Mouse (Mus musculus) natural killer cell, adult 2 months (primary cell): ENCODE results near the gene Wdr26.

Experiments used
- DNase-seq, 2 experiments: peaks; one replicate each; pipeline ENCODE4 v3.0.0; 2022; ENCODE audit warnings: low spot score in 2 of 2

Wdr26 gene

DNA sequence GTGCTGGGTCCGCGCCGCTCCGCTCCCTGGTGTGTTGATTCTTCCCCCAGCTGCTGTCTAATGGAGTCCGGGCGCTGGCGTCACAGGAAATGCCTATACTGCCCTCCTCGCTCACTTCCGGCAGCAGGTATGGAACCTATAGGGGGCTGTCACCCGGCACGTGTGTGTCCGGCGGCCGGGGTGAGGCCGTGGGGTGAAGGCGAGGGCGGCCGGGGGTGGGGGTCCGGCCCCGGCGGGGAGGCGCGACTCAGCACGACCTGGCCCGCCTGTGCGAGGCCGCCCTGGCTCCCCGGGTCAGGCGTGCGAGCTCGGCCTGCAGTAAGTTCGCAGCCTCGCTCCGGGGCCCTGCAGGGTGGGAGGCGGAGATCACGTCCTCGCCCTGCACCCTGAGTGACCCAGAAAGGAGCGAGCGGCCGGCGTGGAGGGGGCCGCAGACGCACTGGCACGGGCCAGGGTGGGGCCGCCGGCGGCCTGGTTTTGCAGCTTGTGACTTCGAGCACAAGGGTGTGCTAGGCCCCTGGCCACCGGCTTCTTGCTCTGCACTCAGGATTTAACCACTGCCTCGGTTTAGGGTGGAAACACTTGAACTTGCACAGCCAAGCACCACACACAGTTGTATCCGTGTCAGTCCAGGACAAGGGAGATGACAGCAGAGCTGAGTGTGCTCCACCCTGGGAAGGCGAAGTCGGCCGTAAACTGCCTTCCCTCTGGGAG, at the start of gene Wdr26:
TSS of gene Wdr26 (minus strand) at position 82 of the 714 bp plus-strand sequence.
- DNase-seq: peak; percentile 81 to 84

DNA sequence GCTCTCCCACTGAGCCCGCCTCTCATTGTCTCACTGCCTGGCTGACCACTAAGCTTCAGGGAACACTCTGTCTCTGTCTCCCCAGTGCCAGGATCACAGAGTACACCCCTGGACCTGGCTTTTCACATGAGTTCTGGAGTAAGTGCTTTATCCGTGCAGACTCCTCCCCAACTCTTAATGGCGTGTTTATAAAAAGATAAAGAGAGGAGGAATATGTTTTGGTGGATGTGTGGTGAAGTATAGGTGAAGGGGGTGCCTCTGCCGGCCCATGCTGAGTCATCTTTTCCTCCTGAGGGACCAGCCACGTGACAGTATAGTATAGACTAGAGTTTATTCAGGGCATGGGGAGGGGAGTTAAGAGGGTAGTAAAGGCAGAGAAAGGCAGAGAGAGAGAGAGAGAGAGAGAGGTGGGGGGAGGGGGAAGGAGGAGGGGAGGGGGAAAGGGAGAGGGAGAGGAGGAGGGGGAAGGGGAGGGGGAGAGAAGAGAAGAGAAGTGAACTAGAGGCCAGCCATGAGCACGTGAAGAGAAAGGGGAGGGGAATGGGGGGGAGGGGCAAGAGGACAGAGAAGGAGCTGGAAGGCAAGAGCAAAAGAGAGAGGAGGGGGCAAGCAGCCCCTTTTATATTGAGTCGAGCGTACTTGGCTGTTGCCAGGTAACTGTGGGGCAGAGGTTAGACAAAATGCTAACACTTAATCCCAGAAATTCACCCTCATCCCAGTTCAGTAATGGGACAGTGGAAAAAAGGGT, 49.3 kb upstream of the Wdr26 start:
- DNase-seq: no peak

DNA sequence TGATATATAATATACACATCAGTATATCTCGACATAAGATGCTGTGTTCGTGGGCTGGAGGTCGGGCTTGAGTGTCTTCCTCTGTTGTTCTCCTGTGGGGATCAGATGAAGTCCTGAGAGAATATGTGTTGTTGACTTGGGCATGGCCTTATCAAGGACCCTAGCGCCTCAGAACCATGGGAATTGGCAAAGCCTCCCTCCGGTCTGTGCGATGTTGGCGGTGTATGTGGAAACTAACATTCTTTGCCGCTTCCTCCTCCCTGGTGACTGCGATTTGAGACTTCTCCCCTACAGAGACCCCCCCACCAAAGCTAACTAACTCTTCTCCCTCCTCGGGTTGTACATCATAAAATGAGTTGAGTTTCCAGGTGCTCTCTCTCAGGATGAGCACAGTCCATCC, 48.6 kb upstream of the Wdr26 start:
- no peak for DNase-seq

DNA sequence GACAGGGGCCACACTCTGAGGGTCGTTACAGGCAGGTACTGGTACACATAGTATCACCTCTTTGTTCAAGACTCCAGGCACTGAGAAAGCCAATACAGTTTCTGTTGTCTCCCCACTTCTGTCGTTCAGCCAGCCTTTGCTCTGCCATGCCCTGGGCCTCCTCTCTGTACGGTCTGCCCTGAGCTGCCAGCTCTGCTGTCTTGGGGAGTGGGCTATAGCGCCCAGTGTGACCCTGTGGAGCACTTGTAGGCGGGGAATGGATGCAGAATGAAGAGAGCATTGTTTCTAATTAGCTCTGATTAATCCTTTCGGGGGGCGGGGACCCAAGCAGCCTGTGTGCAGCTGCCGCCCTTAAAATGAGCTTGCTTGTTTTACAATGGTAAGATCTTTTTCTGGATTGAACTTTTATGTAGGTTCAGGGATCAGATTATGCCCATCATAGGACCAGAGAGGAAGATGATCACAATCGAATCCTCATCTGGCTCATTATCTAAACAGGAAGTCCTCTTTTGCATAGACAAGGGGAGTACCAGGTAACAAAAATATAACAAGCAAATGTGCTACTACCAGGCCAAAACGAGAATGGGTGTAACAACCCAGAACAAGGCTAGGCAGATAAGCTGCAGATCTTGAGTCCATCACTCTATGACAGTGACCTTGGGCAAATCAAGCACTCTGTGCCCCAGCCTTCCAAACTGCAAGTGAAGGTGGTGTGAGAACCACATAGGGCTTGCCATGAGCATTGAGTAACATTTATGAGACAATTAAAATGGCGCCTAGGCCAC, 48.0 kb upstream of the Wdr26 start:
- no peak for DNase-seq

DNA sequence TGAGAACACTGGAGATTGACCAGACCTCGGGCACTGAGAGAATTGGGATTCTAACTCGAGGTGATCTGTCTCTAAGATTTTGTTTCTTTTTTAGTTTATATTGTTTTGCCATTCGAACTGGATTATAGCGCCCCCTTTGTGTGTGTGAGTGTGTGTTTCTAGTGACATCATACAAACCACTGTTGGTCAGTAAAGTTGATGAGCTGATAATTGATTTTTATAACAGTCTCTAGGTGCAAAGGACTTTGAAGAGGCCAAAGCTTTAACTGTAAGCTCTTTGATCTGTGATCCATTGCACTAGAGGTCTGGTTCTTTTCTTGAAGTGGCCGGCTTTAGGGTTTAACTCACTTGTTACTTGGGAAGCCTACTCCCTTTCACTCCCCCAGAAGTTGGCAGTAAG, 47.3 kb upstream of the Wdr26 start:
- no peak for DNase-seq

DNA sequence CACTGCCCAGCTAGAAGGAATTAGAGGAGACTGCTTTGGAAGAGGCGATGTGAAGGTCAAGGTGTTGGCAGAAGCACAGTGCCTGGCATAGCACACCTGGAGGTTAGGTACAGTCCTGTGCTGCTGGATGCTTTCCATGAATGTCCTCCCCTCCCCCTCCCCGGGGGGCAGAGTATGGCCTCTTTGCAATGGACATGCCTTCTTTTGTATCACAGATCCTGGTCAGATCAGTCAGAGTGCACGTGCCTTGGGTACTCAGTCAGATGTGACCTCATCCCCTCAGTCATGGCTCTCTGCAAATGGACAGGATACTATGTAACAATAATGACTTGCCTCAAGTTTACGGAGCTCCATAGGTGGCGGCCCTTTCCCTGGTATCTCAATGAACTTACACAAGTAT, 46.8 kb upstream of the Wdr26 start:
- no peak for DNase-seq

DNA sequence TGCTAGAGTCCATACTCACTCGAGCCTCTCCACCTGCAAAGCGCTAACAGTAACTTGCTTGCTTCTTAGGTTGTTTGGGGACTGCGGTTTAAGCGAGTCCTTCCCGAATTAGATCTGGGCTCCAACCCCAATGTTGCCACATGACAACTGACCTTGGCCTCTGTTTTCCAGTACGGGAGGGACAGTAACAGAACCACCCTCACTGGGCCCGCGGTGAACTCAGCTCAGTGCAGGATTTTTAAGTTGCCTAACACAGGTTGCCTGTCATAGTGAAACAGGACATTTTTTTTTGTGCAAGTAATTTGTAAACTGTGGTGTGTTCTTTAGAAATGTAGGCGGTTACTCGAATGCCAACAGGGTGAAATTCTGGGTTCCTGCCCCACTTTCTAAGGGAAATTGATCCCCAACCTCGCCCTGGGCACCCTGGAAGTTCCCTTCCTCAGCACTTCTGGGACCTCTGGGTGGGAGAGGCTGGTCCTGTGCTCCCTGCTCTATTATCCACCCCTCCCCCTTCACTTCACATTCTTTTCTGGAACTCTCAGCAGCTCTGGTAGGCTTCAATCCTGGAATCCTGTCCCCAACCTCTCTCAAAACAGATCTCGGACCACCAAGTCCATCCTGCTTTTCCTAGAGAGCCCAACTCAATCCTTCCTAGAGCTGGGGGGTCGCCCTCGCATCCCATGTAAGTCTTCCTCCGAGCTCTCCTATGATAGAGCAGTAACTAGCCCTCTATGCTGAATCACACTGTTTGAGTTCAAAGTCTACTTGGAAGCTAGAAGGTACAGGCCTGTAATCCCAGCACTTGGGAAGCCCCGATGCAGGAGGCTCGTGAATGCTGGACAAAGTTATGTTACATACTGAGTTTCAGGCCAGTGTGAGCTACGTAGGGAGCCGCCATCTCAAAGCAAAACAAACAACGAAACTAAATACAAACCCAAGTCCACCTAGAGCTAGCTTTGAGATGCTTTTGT, 46.1 kb upstream of the Wdr26 start:
- DNase-seq: no peak

DNA sequence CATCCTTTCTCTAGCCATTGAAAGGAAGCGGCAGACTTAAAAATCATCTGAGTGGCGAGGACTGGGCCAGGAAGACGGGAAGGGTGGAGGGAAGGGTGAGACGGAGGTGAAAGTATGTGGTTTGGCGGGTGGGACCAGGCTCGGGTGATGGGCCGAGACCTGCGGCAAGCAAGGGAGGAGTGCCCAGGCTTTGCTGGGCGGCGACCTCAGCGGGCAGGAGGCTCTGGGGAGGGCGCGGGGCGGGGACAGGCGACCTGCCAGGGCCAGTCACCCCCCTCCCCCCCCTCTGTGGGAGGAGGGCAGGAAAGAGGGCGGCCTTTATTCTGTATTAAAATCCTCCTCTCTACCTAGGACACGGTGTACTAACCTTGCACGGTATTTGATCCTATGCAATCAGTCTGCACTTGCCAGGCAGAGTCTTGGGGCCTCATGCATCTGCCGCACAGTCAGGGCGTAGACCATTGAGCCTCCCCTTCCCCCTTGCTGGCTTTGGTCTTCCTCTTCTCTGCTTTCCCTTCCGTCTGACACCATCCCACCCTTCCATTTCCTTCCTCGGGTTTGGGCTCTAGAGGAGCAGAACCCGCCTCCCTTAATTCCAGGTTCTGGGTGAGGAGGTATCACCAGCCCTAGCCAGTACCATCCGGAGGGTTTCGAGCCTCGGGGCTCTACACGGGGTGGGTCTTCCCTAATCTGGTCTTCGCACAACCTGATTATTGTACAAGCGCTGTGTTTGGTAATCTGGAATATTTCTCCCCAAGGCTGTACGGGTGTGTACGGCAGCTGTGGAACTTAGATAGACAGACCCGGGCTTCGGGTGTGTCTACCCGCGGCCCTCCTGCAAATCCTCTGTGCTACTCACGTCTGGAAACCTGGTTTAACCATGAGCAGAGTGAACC, 45.1 kb upstream of the Wdr26 start:
- peak; percentile 77 to 81 for DNase-seq

DNA sequence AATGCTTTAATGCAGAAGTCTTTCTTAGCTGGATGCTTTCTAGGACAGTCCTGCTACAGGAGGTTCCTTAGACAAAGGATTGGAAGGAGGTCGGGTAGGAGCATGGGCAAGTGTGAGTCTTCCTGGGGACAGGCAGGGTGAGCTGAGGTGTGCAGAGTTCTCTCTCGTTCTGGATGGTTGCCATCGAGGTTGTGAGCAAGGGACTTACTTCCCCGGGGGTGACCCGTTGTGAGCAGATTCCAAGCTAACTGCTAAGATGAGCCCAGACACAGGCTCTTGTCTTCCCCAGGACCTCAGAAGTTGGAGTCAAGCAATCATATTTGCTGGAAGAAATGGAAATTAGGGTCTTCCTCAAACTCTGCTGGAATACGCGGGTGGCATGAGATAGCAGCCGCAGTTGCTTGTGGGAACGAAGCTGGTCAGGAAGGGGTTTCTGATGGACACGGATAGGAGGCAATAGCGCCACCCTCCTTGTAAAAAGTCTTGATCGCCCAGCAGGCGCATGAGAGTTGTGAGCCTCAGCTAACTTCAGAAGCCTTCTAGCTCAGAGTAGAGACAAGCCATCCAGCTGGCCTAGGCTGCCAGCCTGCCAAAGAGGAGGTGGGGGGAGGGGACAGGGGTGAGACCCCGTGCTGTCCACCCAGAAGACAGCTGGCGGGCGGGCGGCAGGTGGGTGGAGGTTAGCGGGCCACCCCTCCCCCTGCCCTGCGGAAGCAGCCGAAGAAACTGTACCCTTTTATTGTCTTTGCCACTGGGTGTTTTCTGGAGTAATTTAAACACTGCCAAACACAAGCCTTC, 44.3 kb upstream of the Wdr26 start:
- DNase-seq: no peak

DNA sequence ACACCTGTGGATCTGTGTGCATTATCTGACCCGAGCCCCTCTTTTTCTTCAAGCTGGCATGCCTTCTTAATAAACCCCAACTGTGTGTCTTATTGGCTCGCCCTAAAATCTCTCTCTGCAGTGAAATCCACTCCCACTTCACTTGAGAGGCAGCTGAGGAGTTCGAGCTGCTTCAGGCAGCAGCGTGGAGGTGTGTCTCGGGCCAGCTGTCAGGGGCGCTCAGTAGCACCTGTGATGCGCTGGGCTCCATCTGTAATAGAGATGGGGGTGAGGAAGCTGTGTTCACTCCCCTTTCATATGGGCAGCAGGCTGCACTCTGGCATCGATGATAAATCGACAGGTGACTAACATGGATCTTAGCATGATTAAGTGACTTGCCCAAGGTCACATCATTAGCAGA, 43.6 kb upstream of the Wdr26 start:
- no peak for DNase-seq

DNA sequence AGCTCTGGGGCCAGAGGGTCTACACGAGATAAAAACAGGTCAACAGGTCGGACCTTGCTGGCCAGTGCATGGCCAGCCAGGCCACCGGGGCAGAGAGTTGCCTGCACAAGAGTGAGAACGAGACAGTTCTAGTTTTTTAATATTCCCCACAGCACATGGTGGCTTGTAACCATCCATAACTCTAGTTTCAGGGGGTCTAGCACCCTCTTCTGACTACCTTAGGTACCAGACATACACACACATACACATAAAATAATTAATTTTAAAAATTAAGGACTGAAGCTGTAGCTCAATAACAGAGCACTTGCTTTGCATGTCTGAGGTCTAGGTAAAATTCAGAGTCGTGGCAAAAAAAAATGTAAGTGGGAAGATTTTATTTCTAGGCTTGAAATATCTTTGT, 39.8 kb upstream of the Wdr26 start:
- no peak for DNase-seq

DNA sequence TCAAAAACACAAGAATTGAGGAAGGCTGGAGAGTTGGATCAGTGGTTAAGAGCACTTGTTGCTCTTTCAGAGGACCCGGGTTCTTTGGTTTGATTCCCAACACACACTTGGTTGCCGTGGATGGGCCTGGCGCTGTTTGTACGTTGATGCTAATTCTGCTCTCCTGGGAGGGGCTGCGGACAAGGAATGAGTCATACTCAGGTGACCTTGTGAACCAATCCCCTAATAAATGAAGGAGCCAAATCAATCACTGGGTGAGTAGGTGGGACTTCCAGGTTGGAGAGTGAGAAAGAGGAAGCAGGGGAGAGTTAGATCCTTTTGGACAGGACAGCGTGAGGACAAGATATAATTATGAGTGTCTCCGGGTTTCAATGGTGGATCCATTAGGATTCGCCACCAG, 39.2 kb upstream of the Wdr26 start:
- DNase-seq: no peak

DNA sequence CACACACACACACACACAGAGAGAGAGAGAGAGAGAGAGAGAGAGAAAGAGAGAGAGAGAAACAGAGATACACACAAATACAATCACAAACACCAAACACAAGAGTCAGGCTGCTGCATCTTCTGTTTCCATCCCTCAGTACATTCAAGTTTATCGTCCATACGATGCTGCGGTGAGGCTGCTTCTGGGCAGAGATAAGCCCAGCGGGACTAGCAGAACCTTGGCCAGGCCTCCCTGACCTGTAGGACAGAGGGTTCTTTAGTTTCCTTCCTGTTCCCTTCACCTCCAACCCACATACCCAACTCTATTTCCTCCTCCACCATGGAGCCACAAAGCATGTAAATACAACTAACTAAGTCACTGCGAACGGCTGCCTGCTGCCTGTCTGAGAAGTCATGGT, 37.7 kb upstream of the Wdr26 start:
- no peak for DNase-seq

DNA sequence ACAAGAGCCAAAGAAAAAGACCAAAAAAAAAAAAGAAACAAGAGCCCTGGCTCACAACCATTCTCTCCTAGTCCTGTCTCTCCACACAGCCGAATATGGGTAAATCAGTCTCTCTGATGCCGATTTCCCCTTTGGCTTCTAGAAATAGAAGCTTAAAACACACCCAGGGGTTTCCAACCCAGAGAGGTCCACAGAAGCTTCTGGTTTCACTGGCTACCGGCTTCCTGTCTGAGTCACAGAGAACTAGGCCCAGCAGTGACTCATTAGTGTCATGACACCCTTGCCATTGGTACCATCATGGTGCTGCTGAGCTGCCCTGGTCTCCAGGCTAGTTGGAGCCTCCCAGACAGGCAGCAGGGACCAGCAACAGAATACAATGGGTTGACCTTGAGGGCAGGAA, 35.4 kb upstream of the Wdr26 start:
- peak; percentile 80 to 84 for DNase-seq

DNA sequence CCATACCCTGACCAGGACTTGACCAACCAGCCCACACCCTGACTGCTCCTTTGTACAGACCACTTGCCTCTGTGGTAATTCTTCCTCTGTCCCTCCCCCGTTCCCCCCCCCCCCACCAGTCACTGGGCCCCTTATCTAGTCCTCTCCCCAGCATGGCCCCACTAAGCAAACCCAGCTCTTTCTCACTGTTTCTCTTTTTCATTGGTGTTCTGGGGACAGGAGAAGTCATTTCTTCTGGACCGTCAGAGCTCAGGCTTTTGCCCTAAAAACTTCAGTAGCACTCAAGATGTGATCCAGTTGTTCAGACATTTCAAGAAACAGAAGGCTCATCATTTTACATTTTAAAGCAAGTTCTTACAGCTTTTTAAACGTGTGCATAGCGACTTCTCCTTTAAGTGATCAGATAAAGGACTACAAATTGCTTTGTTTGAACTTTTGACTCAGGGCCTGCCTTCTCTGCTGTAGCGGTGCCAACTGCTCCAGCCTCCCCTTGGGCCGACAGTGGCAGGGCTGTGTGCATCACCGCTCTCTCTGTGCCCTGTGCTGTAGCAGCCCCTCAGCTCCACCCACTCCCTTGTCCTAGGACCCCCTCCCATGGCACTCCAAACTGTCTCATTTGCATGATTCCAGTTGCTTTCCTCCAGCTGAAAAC, 34.8 kb upstream of the Wdr26 start:
- no peak for DNase-seq

DNA sequence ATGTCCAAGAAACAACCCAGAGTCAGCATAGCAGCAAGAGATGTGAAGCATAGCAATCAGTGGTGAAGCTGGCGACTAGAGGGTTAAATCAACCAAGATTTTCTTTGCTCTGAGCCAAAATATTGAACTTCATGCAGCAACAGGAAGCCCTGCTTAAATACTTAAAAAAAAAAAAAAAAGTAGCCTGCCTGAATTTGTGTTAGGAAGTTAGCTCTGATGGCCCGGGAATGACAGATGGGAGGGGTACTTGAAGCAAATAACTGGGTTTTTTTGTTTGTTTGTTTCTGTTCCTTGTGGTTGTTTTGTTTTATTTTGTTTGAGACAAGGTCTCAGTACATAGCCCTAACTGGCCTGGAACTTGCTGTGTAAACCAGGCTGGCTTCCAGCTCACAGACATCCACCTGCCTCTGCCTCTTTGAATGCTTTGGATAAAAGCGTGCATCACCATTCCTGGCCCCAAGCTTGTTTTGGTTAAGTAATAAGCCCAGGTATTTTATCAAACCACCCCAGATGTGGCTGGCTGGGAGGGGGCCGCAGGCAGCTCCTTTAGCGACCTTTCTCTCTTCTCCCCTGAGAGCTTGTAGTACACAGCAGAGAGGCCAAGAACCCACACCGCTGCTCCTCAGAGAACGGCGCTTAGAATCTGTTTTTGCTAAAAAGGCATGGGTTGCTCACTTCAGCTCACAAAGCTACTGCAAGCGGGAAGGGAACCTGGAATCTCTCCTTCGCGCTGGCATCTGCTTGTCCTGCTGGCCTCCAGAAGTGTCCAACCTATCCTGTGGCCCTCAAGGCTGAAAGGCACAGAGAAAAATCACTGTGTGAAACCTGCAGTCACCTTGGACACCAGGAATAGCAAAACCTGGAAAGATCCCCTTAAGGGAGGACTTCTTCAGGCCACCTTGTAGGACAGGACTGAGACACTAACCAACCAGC, 34.0 kb upstream of the Wdr26 start:
- DNase-seq: no peak

DNA sequence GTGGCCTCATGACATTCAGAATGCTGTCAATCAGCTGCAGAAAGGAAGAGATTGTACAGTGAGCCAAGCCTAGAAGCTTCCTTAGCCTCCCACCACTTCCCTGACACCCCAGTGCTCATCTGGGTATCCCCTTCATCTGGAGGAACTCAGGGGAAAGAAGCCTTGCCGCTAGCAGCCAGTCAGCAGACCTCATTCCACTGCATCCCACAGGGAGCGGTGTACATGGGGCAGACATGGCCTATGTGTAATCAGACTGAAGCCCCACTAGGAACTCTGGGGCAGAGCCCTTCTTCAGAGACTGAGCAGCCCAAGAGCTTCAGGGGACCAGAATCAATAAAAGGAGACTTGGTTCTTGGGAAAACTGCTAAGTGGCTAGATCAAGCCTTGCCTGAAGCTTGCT, 33.3 kb upstream of the Wdr26 start:
- no peak for DNase-seq

DNA sequence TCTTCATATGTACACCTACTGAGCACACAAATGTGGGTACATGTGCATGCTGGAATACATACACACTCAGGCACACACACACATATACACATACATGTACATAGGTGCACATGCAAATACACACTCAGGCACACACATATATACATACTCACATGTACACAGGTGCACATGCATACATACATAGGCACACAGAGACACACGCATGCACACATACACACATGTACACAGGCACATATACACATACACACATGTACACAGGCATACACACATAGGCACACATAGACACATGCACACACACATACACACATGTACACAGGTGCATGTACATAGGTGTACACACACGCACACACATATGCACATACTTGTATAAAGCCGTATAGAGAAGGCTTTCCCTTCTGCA, 29.4 kb upstream of the Wdr26 start:
- DNase-seq: no peak
